Mouse (Mus musculus) small intestine, adult 2 months (tissue): ENCODE measurements around the gene Cers6. TPM values are rescaled to one million over a fixed set of nuclear protein-coding genes. Genes with fewer than 3 reads are reported as not detected.
A peak's percentile ranks its signal among the peaks of the same experiment; 100 is the strongest.

Experiments used
- H3K27ac ChIP-seq: fragments of 200-500 bp; 2 replicates; pipeline ENCODE4 v1.5.1; 2012; ENCODE audit warnings: low read depth, low read length, control low read depth, inconsistent platforms; ENCODE audit not compliant: insufficient read depth
- H3K27me3 ChIP-seq: fragments of 200-500 bp; 2 replicates; pipeline ENCODE4 v1.6.1; 2012; ENCODE audit warnings: mild to moderate bottlenecking, moderate library complexity, low read length, inconsistent platforms; ENCODE audit not compliant: control insufficient read depth, insufficient read depth
- H3K36me3 ChIP-seq: fragments of 200-500 bp; 2 replicates; pipeline ENCODE4 v1.6.1; 2012; ENCODE audit warnings: mild to moderate bottlenecking, low read length, control low read depth, inconsistent platforms; ENCODE audit not compliant: control insufficient read depth, insufficient read depth
- H3K4me1 ChIP-seq: fragments of 200-500 bp; 2 replicates; pipeline ENCODE4 v1.6.1; 2012; ENCODE audit warnings: low read length, inconsistent platforms, mixed read lengths; ENCODE audit not compliant: control insufficient read depth, insufficient read depth, insufficient read length
- H3K4me3 ChIP-seq: fragments of 200-500 bp; 2 replicates; pipeline ENCODE4 v1.5.1; 2012; ENCODE audit warnings: low read depth, mild to moderate bottlenecking, control low read depth, inconsistent platforms, low read length, moderate library complexity
- CTCF ChIP-seq: fragments of 200-500 bp; IDR thresholded peaks from 2 replicates; pipeline ENCODE4 v1.5.1; 2012; ENCODE audit warnings: low read depth, mild to moderate bottlenecking, control low read depth, inconsistent platforms, low read length, moderate library complexity, mixed read lengths; ENCODE audit not compliant: insufficient replicate concordance, insufficient read length; ENCODE audit errors: extremely low read depth
- POLR2A ChIP-seq: fragments of 200-500 bp; IDR thresholded peaks from 2 replicates; pipeline ENCODE4 v1.6.1; 2012; ENCODE audit warnings: low read depth, mild to moderate bottlenecking, control low read depth, inconsistent platforms, low read length, moderate library complexity
- WGBS: fragments of 180-500 bp; shearing (Covaris S2); methylation state at CpG from one replicate; pipeline ENCODE4 v1.1.7; 2018; 5-methylcytosine and 5-hydroxymethylcytosine counted together
- polyA plus RNA-seq: library from polyadenylated mRNA; depleted of rRNA; stranded (reverse); fragments of >200 nt; gene quantifications from 2 replicates; pipeline ENCODE4 v1.2.3, GENCODE M21; 2012

Cers6 gene
- polyA plus RNA-seq, 1 experiment, result 19.4 TPM

GRCm38 (mm10) chr2:69118994-69119393, 257.8 kb downstream of the Cers6 start:
- Histone ChIP-seq H3K36me3 (no peaks in the 10 kb centered on the region), H3K4me3 (no peak overlapping the region), H3K27ac (no peak overlapping the region), H3K27me3 (no peaks in the 10 kb centered on the region), H3K4me1 (no peaks in the 10 kb centered on the region)
- 80% methylated on average over 1 of the region's 1 CpGs for WGBS
- no peak for TF ChIP-seq POLR2A
- TF ChIP-seq CTCF, result no peak

GRCm38 (mm10) chr2:69119718-69120117, 258.5 kb downstream of the Cers6 start:
- Histone ChIP-seq H3K36me3 (no peaks in the 10 kb centered on the region), H3K27me3 (no peaks in the 10 kb centered on the region), H3K4me3 (no peak overlapping the region), H3K27ac (no peak overlapping the region), H3K4me1 (no peaks in the 10 kb centered on the region)
- 65% methylated on average over 2 of the region's 2 CpGs for WGBS
- TF ChIP-seq CTCF, result no peak
- no peak for TF ChIP-seq POLR2A

GRCm38 (mm10) chr2:69121681-69122080, 260.4 kb downstream of the Cers6 start:
- H3K27me3 ChIP-seq, result no peaks in the 10 kb centered on the region
- WGBS, result 84% methylated on average over 4 of the region's 4 CpGs
- no peaks in the 10 kb centered on the region for H3K36me3 ChIP-seq

GRCm38 (mm10) chr2:69125425-69125824, 264.2 kb downstream of the Cers6 start:
- Histone ChIP-seq H3K4me1 (no peaks in the 10 kb centered on the region), H3K4me3 (no peak overlapping the region), H3K27me3 (no peaks in the 10 kb centered on the region), H3K27ac (no peak overlapping the region), H3K36me3 (no peaks in the 10 kb centered on the region)
- TF ChIP-seq POLR2A, result no peak
- no peak for TF ChIP-seq CTCF
- 80% methylated on average over 3 of the region's 3 CpGs for WGBS

More at GRCm38 (mm10) chr2:69121681-69122080, 260.4 kb downstream of the Cers6 start:
- no peak overlapping the region for H3K27ac ChIP-seq
- TF ChIP-seq CTCF, result no peak
- no peak for TF ChIP-seq POLR2A
- H3K4me3 ChIP-seq, result no peak overlapping the region
- no peaks in the 10 kb centered on the region for H3K4me1 ChIP-seq

- no peak overlapping the region for H3K27ac ChIP-seq
- no peak overlapping the region for H3K4me3 ChIP-seq
- 73% methylated on average over 7 of the region's 7 CpGs for WGBS
- no peaks in the 10 kb centered on the region for H3K36me3 ChIP-seq
- H3K4me1 ChIP-seq, result peaks cover 5% of the 10 kb centered on the region; the same call in 1 of the 2 replicates
- H3K27me3 ChIP-seq, result no peaks in the 10 kb centered on the region
- TF ChIP-seq CTCF, result no peak
- no peak for TF ChIP-seq POLR2A
These were observed 267.1 kb downstream of the Cers6 start for GRCm38 (mm10) chr2:69128321-69128720.

- Histone ChIP-seq H3K4me1 (peaks cover 5% of the 10 kb centered on the region; the same call in 1 of the 2 replicates), H3K4me3 (peak overlapping the region; percentile 14), H3K36me3 (no peaks in the 10 kb centered on the region), H3K27me3 (no peaks in the 10 kb centered on the region), H3K27ac (no peak overlapping the region)
- TF ChIP-seq POLR2A (no peak), CTCF (no peak)
- WGBS, result 67% methylated on average over 10 of the region's 10 CpGs
These were observed 267.7 kb downstream of the Cers6 start for GRCm38 (mm10) chr2:69128921-69129395.

- no peak overlapping the region for H3K27ac ChIP-seq
- 81% methylated on average over 7 of the region's 7 CpGs for WGBS
These were observed 268.4 kb downstream of the Cers6 start for GRCm38 (mm10) chr2:69129425-69130210.

More at GRCm38 (mm10) chr2:69129425-69130210, 268.4 kb downstream of the Cers6 start:
- Histone ChIP-seq H3K27me3 (no peaks in the 10 kb centered on the region), H3K4me1 (peaks cover 8% of the 10 kb centered on the region; the same call in 1 of the 2 replicates), H3K36me3 (no peaks in the 10 kb centered on the region), H3K4me3 (no peak overlapping the region)
- TF ChIP-seq CTCF, result no peak
